Mouse (Mus musculus) liver, embryonic 15.5 days (tissue): ENCODE measurements at regions not wholly inside any gene's neighbourhood (a gene's known extent, or its start where the extent isn't known, plus 50 kb on each side); places are given as distances from the start of the nearest gene placed in this dataset.

Source experiments
- ATAC-seq: fragments of 200-750 bp; cut with Nextera tagmentation; 2 replicates; pipeline ENCODE4 v1.8.0; 2017; ENCODE audit warnings: moderate number of reproducible peaks, mild to moderate bottlenecking, moderate library complexity; ENCODE audit not compliant: insufficient read depth
- H3K27ac ChIP-seq: fragments of 300-500 bp; sonication (generic); replicated peaks from 2 replicates; pipeline ENCODE4 v1.5.1; 2015; ENCODE audit warnings: mild to moderate bottlenecking, inconsistent platforms
- H3K27me3 ChIP-seq: fragments of 300-500 bp; sonication (generic); 2 replicates; pipeline ENCODE4 v1.6.1; 2015; ENCODE audit warnings: mild to moderate bottlenecking, inconsistent platforms
- H3K36me3 ChIP-seq: fragments of 300-500 bp; sonication (generic); replicated peaks from 2 replicates; pipeline ENCODE4 v1.6.1; 2015; ENCODE audit warnings: moderate library complexity, mild to moderate bottlenecking, inconsistent platforms
- H3K4me1 ChIP-seq: fragments of 300-500 bp; sonication (generic); replicated peaks from 2 replicates; pipeline ENCODE4 v1.6.1; 2015; ENCODE audit warnings: inconsistent platforms
- H3K4me2 ChIP-seq: fragments of 300-500 bp; sonication (generic); 2 replicates; pipeline ENCODE4 v1.6.1; 2015; ENCODE audit warnings: moderate library complexity, mild to moderate bottlenecking, inconsistent platforms
- H3K4me3 ChIP-seq: fragments of 300-500 bp; sonication (generic); replicated peaks from 2 replicates; pipeline ENCODE4 v1.5.1; 2015; ENCODE audit warnings: mild to moderate bottlenecking, inconsistent platforms
- H3K9ac ChIP-seq: fragments of 300-500 bp; sonication (generic); 2 replicates; pipeline ENCODE4 v1.6.1; 2015; ENCODE audit warnings: moderate library complexity, mild to moderate bottlenecking, inconsistent platforms
- H3K9me3 ChIP-seq: fragments of 300-500 bp; sonication (generic); replicated peaks from 2 replicates; pipeline ENCODE4 v1.6.1; 2016; ENCODE audit warnings: inconsistent platforms
- WGBS: fragments of 180-500 bp; shearing (Covaris S2); methylation state at CpG from one replicate; pipeline ENCODE4 v1.1.7; 2015; ENCODE audit warnings: mixed read lengths; ENCODE audit not compliant: insufficient replicate concordance; 5-methylcytosine and 5-hydroxymethylcytosine counted together

GRCm38 (mm10) chr13:111979428-111980204 lies 170.8 kb upstream of the Map3k1 start:
- H3K27ac ChIP-seq: no peak overlapping the region
- no peaks in the 10 kb centered on the region for H3K36me3 ChIP-seq
- H3K4me3 ChIP-seq: no peak overlapping the region
- WGBS: 38% methylated on average over 17 of the region's 17 CpGs
- H3K4me2 ChIP-seq: peak overlapping the region; percentile 34; the same call in 1 of the 2 replicates
- peaks cover 8% of the 10 kb centered on the region for H3K27me3 ChIP-seq
- ATAC-seq: no peak; the same call in 1 of the 2 replicates
- no peaks in the 10 kb centered on the region for H3K9me3 ChIP-seq
- peaks cover 40% of the 10 kb centered on the region for H3K4me1 ChIP-seq
- H3K9ac ChIP-seq: no peak overlapping the region

- 64% methylated on average over 12 of the region's 12 CpGs for WGBS
- Histone ChIP-seq H3K27me3 (peaks cover 8% of the 10 kb centered on the region), H3K36me3 (no peaks in the 10 kb centered on the region), H3K4me3 (no peak overlapping the region), H3K27ac (no peak overlapping the region), H3K4me2 (no peak overlapping the region), H3K9ac (no peak overlapping the region), H3K4me1 (peaks cover 40% of the 10 kb centered on the region), H3K9me3 (no peaks in the 10 kb centered on the region)
- no peak for ATAC-seq
Measured at GRCm38 (mm10) chr13:111980205-111980595, 171.4 kb upstream of the Map3k1 start.

GRCm38 (mm10) chr13:111981103-111981502 lies 172.3 kb upstream of the Map3k1 start:
- 68% methylated on average over 2 of the region's 2 CpGs for WGBS
- no peak for ATAC-seq
- peaks cover 8% of the 10 kb centered on the region for H3K27me3 ChIP-seq
- no peak overlapping the region for H3K4me2 ChIP-seq
- peaks cover 37% of the 10 kb centered on the region for H3K4me1 ChIP-seq
- no peaks in the 10 kb centered on the region for H3K9me3 ChIP-seq
- H3K9ac ChIP-seq: no peak overlapping the region
- no peaks in the 10 kb centered on the region for H3K36me3 ChIP-seq
- H3K4me3 ChIP-seq: no peak overlapping the region
- H3K27ac ChIP-seq: no peak overlapping the region

- H3K4me3 ChIP-seq: no peak overlapping the region
- H3K4me2 ChIP-seq: no peak overlapping the region
- no peaks in the 10 kb centered on the region for H3K9me3 ChIP-seq
- no peak overlapping the region for H3K27ac ChIP-seq
- no peak for ATAC-seq
- H3K9ac ChIP-seq: no peak overlapping the region
- H3K4me1 ChIP-seq: peaks cover 49% of the 10 kb centered on the region
- no peaks in the 10 kb centered on the region for H3K36me3 ChIP-seq
- H3K27me3 ChIP-seq: peaks cover 8% of the 10 kb centered on the region
- WGBS: 60% methylated on average over 6 of the region's 6 CpGs
Measured at GRCm38 (mm10) chr13:111982796-111983460, 174.1 kb upstream of the Map3k1 start.

GRCm38 (mm10) chr13:111984081-111984574 lies 175.3 kb upstream of the Map3k1 start:
- Histone ChIP-seq H3K4me2 (no peak overlapping the region), H3K27me3 (peaks cover 7% of the 10 kb centered on the region), H3K9ac (no peak overlapping the region), H3K9me3 (no peaks in the 10 kb centered on the region), H3K27ac (no peak overlapping the region; the same call in 1 of the 2 replicates), H3K36me3 (no peaks in the 10 kb centered on the region), H3K4me1 (peaks cover 53% of the 10 kb centered on the region), H3K4me3 (no peak overlapping the region)
- ATAC-seq: no peak
- WGBS: 38% methylated on average over 10 of the region's 10 CpGs

- WGBS: 68% methylated on average over 5 of the region's 5 CpGs
Measured at GRCm38 (mm10) chr13:111985406-111985805, 176.6 kb upstream of the Map3k1 start.

GRCm38 (mm10) chr13:111986681-111987080 lies 177.9 kb upstream of the Map3k1 start:
- Histone ChIP-seq H3K4me3 (no peak overlapping the region), H3K27ac (peak overlapping the region; percentile 39; the same call in 1 of the 2 replicates), H3K36me3 (no peaks in the 10 kb centered on the region), H3K4me1 (peaks cover 48% of the 10 kb centered on the region), H3K4me2 (peak overlapping the region; percentile 21; the same call in 1 of the 2 replicates), H3K9ac (no peak overlapping the region), H3K27me3 (peaks cover 33% of the 10 kb centered on the region), H3K9me3 (no peaks in the 10 kb centered on the region)
- no peak for ATAC-seq
- 68% methylated on average over 15 of the region's 15 CpGs for WGBS

More at GRCm38 (mm10) chr13:111985406-111985805, 176.6 kb upstream of the Map3k1 start:
- no peak overlapping the region for H3K4me3 ChIP-seq
- H3K4me2 ChIP-seq: no peak overlapping the region
- H3K9me3 ChIP-seq: no peaks in the 10 kb centered on the region
- ATAC-seq: no peak
- H3K9ac ChIP-seq: no peak overlapping the region
- no peaks in the 10 kb centered on the region for H3K36me3 ChIP-seq
- H3K4me1 ChIP-seq: peaks cover 43% of the 10 kb centered on the region
- H3K27me3 ChIP-seq: peaks cover 20% of the 10 kb centered on the region
- H3K27ac ChIP-seq: no peak overlapping the region

- Histone ChIP-seq H3K27me3 (peaks cover 32% of the 10 kb centered on the region), H3K4me1 (peaks cover 48% of the 10 kb centered on the region), H3K9ac (no peak overlapping the region), H3K36me3 (no peaks in the 10 kb centered on the region), H3K4me2 (peak overlapping the region; percentile 27), H3K4me3 (no peak overlapping the region), H3K9me3 (no peaks in the 10 kb centered on the region), H3K27ac (peak overlapping the region; percentile 46)
- 54% methylated on average over 3 of the region's 3 CpGs for WGBS
- ATAC-seq: peak; percentile 80
Measured at GRCm38 (mm10) chr13:111987420-111987819, 178.6 kb upstream of the Map3k1 start.

- H3K36me3 ChIP-seq: no peaks in the 10 kb centered on the region
- 44% methylated on average over 11 of the region's 11 CpGs for WGBS
- peaks cover 29% of the 10 kb centered on the region for H3K4me1 ChIP-seq
- H3K4me3 ChIP-seq: no peak overlapping the region
- no peak overlapping the region for H3K4me2 ChIP-seq
- no peaks in the 10 kb centered on the region for H3K9me3 ChIP-seq
- H3K27me3 ChIP-seq: peaks cover 63% of the 10 kb centered on the region
- no peak overlapping the region for H3K27ac ChIP-seq
- H3K9ac ChIP-seq: no peak overlapping the region
- ATAC-seq: no peak
Measured at GRCm38 (mm10) chr13:111990913-111991534, 182.2 kb upstream of the Map3k1 start.

GRCm38 (mm10) chr13:111992075-111992847 lies 183.5 kb upstream of the Map3k1 start:
- no peak overlapping the region for H3K4me3 ChIP-seq
- no peak overlapping the region for H3K4me2 ChIP-seq
- no peaks in the 10 kb centered on the region for H3K36me3 ChIP-seq
- no peaks in the 10 kb centered on the region for H3K9me3 ChIP-seq
- H3K9ac ChIP-seq: no peak overlapping the region
- no peak for ATAC-seq
- H3K27me3 ChIP-seq: peaks cover 75% of the 10 kb centered on the region
- WGBS: 71% methylated on average over 9 of the region's 9 CpGs
- no peak overlapping the region for H3K27ac ChIP-seq
- H3K4me1 ChIP-seq: peaks cover 20% of the 10 kb centered on the region
